Mouse (Mus musculus): ENCODE results near the gene Rtl4.

The Rtl4 gene

GRCm38 (mm10) chrX:144688207-144689118, at the start of gene Rtl4:
Gene Rtl4, plus strand, starts transcription at chrX:144688907.
- no peak for DNase-seq

- DNase-seq = no peak
These were observed 44.0 kb upstream of the Rtl4 start for GRCm38 (mm10) chrX:144644756-144645155.

- DNase-seq = no peak
These were observed 43.3 kb upstream of the Rtl4 start for GRCm38 (mm10) chrX:144645394-144645793.

GRCm38 (mm10) chrX:144652196-144652595, 36.5 kb upstream of the Rtl4 start:
- DNase-seq = no peak

- DNase-seq = no peak
These were observed 965 bp upstream of the Rtl4 start for GRCm38 (mm10) chrX:144687742-144688141.

- no peak for DNase-seq
These were observed 733 bp upstream of the Rtl4 start, which contains the start of gene Trpc5 for GRCm38 (mm10) chrX:144688142-144688206. Gene Trpc5, minus strand, starts transcription at chrX:144688180.

- DNase-seq = no peak
These were observed 582 bp downstream of the Rtl4 start for GRCm38 (mm10) chrX:144689119-144689858.

- no peak for DNase-seq
These were observed 1.1 kb downstream of the Rtl4 start for GRCm38 (mm10) chrX:144689859-144690181.

GRCm38 (mm10) chrX:144716330-144716729, 27.6 kb downstream of the Rtl4 start:
- DNase-seq = no peak

- DNase-seq = no peak
These were observed 58.9 kb downstream of the Rtl4 start for GRCm38 (mm10) chrX:144747528-144748049.

- DNase-seq = peak; percentile 1
These were observed 298.3 kb downstream of the Rtl4 start for GRCm38 (mm10) chrX:144986980-144987379.

- DNase-seq = no peak
These were observed 376.8 kb downstream of the Rtl4 start for GRCm38 (mm10) chrX:145065484-145065913.

GRCm38 (mm10) chrX:145089802-145090201, 401.1 kb downstream of the Rtl4 start:
- no peak for DNase-seq

- DNase-seq = no peak
These were observed 401.7 kb downstream of the Rtl4 start for GRCm38 (mm10) chrX:145090360-145090759.

GRCm38 (mm10) chrX:145090964-145091363, 402.3 kb downstream of the Rtl4 start:
- DNase-seq = no peak
